Mouse (Mus musculus): ENCODE data around the gene Tmem232.

GRCm38 (mm10) chr17:65384411-65384962, 156.1 kb downstream of the Tmem232 start:
- no peak for TF ChIP-seq CTCF (IDR thresholded peaks at IDR 0.05; ENCODE audit: borderline replicate concordance, extremely low read depth, insufficient read depth, insufficient read length)
- TF ChIP-seq POLR2A (IDR thresholded peaks at IDR 0.05; ENCODE audit: borderline replicate concordance, extremely low read depth, insufficient read depth, insufficient read length, poor library complexity, severe bottlenecking) = no peak
